Mouse (Mus musculus) large intestine, adult 2 months (tissue): Measurements from ENCODE around the gene Slco2a1. TPM values are rescaled to one million over a fixed set of nuclear protein-coding genes. Genes with fewer than 3 reads are reported as not detected.

Experiments
- DNase-seq: peaks from one replicate; pipeline ENCODE4 v3.0.0-alpha.2; 2012; ENCODE audit warnings: low read depth, low spot score
- WGBS: fragments of 180-500 bp; shearing (Covaris S2); methylation state at CpG from one replicate; pipeline ENCODE4 v1.1.7; 2018; 5-methylcytosine and 5-hydroxymethylcytosine counted together
- polyA plus RNA-seq: library from polyadenylated mRNA; depleted of rRNA; stranded (reverse); fragments of >200 nt; gene quantifications from 2 replicates; pipeline ENCODE4 v1.2.3, GENCODE M21; 2012

Gene Slco2a1
- polyA plus RNA-seq, 1 experiment: 22.1 TPM

GRCm38 (mm10) chr9:103029012-103029411 is 40.5 kb downstream of the Slco2a1 start:
- 38% methylated on average over 8 of the region's 8 CpGs for WGBS
- no peak for DNase-seq

DNA sequence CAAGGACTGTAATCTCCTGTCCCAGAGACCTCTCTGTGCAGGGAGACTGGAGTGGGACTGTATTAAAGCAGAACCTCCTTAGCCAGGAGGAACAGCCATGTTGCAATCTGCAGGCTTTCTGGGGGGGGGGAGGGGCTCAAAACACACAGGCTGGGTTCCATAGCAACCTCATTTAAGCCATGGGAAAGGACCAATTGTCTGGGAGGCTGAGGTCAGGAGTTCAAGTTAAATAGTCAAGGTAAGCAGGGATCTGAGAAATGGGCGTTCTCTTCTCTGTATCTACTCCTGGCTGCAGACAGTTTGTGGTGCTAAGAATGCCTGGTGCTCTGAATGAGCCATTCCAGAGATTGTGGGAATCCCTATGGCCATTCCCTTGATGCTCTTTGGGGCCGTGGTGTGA is 41.5 kb downstream of the Slco2a1 start:
- DNase-seq: no peak
- WGBS: 92% methylated on average over 2 of the region's 2 CpGs

DNA sequence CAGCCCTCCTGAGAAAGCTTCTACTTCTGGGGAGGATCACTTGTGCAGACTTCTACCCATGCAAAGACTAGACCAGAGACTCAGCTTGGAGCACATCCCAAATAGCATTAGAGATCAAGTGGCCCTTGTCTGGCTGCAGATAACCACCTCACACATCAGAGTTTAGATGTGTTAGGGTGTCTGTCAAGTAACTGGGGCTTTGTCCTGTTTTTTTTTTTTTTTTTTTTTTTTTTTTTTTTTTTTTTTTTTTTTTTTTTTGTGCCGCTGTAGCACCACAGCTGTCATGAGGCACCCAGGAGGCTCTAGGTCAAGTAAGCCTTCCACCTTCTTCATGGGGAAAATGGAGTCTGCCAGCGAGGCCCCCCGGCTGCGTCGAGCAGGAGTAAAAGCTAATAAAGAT is 42.7 kb downstream of the Slco2a1 start:
- DNase-seq: no peak
- 30% methylated on average over 5 of the region's 5 CpGs for WGBS

- 29% methylated on average over 8 of the region's 8 CpGs for WGBS
- DNase-seq: no peak
These were observed 43.7 kb downstream of the Slco2a1 start for GRCm38 (mm10) chr9:103032193-103032592.

GRCm38 (mm10) chr9:103033381-103033780 is 44.9 kb downstream of the Slco2a1 start:
- WGBS: 49% methylated on average over 3 of the region's 3 CpGs
- no peak for DNase-seq

DNA sequence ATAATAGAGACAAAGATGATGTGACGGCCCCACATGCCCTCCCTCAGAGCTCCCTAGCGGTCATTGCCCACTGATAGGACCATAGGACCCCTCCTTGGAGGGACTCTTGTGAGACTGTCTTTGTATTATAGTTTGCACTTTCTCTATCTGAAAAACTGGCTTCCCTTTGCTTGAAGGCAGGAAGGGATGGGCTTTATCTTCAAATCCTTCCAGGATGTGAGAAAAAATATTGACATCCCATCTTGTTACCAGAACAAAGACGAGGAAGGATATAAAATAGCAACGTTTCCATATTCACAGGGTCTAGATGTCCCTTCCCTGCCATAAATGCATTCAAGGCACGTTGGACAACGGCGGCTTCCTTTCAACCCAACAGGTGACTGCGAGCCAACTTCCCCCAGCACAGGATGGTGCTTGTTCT is 48.5 kb downstream of the Slco2a1 start:
- DNase-seq: no peak
- 58% methylated on average over 8 of the region's 8 CpGs for WGBS

- DNase-seq: no peak
- WGBS: 49% methylated on average over 2 of the region's 2 CpGs
These were observed 49.8 kb downstream of the Slco2a1 start for GRCm38 (mm10) chr9:103038266-103038665.

DNA sequence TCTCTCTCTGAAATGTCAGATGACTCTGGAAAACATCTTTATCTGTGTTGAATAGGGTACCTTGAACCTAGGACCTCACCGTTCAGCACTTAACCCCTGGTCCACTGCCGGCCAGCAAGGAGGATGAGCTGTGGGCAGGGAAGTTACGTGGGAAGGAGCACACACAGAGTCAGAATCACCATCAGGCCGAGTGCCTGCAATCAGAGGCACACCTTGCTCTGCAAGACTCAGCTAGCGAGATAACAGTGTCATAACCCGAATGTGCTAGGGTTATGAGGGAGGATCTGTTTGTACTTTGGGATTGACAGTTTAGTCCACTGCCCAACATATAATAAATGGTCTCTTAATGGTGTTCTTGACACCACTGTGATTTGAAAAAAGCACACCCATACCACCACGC is 50.2 kb downstream of the Slco2a1 start:
- 38% methylated on average over 7 of the region's 7 CpGs for WGBS
- DNase-seq: no peak

GRCm38 (mm10) chr9:103040581-103040980 is 52.1 kb downstream of the Slco2a1 start:
- DNase-seq: no peak
- WGBS: 89% methylated on average over 2 of the region's 2 CpGs

DNA sequence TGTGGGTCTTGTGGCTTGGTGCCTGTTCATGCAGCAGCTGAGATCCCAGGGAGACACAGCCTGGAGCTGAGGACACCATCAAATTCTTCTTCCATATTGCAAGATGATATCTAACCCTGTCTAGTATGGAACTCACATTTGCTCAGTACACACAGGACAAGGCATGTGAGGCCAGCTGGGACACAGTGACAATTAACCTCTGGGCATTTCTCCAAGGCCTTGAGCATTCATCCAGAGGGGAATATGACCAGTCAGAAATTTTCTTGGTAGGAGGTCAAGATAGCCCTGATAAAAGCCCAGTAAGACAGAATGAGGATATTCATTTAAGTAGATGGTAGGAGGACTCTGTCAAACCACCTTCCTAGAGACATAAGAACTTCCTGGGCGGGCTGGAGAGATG is 56.9 kb downstream of the Slco2a1 start:
- DNase-seq: no peak
- WGBS: 91% methylated on average over 1 of the region's 1 CpGs

- no peak for DNase-seq
- WGBS: 19% methylated on average over 7 of the region's 7 CpGs
These were observed 60.6 kb downstream of the Slco2a1 start for GRCm38 (mm10) chr9:103049049-103049511.

GRCm38 (mm10) chr9:103053829-103054228 is 65.3 kb downstream of the Slco2a1 start:
- WGBS: 84% methylated on average over 7 of the region's 7 CpGs
- DNase-seq: no peak

GRCm38 (mm10) chr9:103055061-103055460 is 66.5 kb downstream of the Slco2a1 start:
- DNase-seq: no peak
- 82% methylated on average over 11 of the region's 11 CpGs for WGBS

- no peak for DNase-seq
- WGBS: 48% methylated on average over 5 of the region's 5 CpGs
These were observed 67.7 kb downstream of the Slco2a1 start for GRCm38 (mm10) chr9:103056164-103056563.

GRCm38 (mm10) chr9:103060551-103060950 is 72.0 kb downstream of the Slco2a1 start:
- DNase-seq: no peak
- WGBS: 78% methylated on average over 2 of the region's 2 CpGs

GRCm38 (mm10) chr9:103061471-103062053 is 73.0 kb downstream of the Slco2a1 start:
- 41% methylated on average over 5 of the region's 5 CpGs for WGBS
- no peak for DNase-seq

DNA sequence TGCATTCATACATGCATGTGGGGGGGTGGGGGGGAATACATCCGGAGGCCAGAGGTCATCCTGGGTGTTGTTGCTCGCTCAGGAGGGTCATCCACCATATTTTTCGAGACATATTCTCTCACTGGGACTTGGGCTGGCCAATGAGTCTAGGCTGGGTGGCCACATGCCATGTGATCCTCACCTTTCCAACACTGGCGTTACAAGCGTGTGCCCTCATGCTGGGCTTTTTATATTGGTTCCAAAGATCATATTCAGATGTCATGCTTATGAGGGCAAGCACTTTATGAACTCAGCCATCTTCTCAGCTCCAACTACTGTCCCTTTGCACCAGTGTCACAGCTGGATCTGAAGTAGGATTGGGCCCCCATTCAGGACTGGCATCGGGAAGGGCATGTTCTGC is 75.1 kb downstream of the Slco2a1 start:
- WGBS: 82% methylated on average over 6 of the region's 6 CpGs
- DNase-seq: no peak

DNA sequence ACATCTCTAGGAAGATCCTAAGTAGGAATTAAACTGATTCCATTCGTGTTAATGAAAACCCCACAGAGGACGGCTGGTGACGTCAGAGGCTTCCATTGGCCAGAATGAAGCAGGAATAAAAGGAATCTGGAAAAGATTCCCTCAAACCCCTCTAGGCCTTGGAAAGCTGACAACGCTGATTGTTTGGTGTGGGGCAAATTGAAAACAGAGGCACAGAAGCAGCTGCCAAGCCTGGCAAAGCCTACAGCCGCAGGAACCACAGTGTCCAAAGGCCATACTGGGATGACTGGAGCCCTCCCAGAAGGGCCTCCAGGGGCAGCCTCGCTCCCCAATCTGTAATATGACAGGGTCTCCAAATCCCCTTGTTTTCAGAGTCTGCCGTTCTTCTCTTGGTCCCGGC is 78.3 kb downstream of the Slco2a1 start:
- DNase-seq: no peak
- 92% methylated on average over 8 of the region's 8 CpGs for WGBS

- no peak for DNase-seq
- 92% methylated on average over 11 of the region's 11 CpGs for WGBS
These were observed 79.1 kb downstream of the Slco2a1 start for GRCm38 (mm10) chr9:103067651-103068050.

DNA sequence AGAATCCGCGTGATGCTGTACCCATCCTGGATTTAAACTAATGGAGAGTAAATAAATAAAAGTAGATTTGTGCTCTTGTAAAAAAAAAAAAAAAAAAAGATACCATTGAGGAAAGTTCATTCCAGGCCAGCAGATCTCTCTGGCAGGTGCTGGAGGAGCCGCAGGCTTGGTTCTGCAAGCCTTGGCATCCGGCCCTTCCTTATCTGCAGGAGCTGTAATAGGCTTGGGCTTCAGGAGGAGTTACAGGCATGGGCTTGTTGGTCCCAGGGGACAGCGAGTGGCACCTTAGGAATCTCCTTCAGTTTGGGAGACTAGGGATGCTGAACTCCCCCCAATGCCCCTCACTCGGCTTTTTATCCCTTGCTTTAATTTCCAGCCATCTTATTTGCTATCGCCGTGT is 80.3 kb downstream of the Slco2a1 start:
- no peak for DNase-seq
- 68% methylated on average over 8 of the region's 8 CpGs for WGBS

- 48% methylated on average over 7 of the region's 7 CpGs for WGBS
- no peak for DNase-seq
These were observed 83.2 kb downstream of the Slco2a1 start for GRCm38 (mm10) chr9:103071541-103072203.
